13 mouse cellular contexts compared by ENCODE assay signal in genomic region chr7:46609317-46609716, GRCm38 (mm10).
"Had no signal": no experiment of that assay in that cellular context is flagged by ENCODE, and none has a peak within 500 bp of the region (broad histone marks: within the 10 kb centered on the region; RNA-seq: fewer than 3 reads in every experiment).

No protein-coding gene starts in this region.

- H3K4me2 ChIP-seq: kidney, embryonic 15.5 days; limb, embryonic 15.5 days; liver, embryonic 12.5 days; lung, embryonic 14.5 days; neural tube, embryonic 12.5 days had no signal

- H3K9ac ChIP-seq: kidney, embryonic 15.5 days; limb, embryonic 15.5 days; liver, embryonic 12.5 days; lung, embryonic 14.5 days; neural tube, embryonic 12.5 days had no signal

- H3K9me3 ChIP-seq: kidney, embryonic 15.5 days; limb, embryonic 15.5 days; liver, embryonic 12.5 days; midbrain, embryonic 10.5 days; neural tube, embryonic 12.5 days had no signal

- H3K4me1 ChIP-seq: liver, embryonic 12.5 days; neural tube, embryonic 12.5 days had no signal

- H3K27me3 ChIP-seq: kidney, embryonic 15.5 days; limb, embryonic 15.5 days; liver, embryonic 12.5 days; neural tube, embryonic 12.5 days had no signal

- H3K36me3 ChIP-seq: limb, embryonic 15.5 days had no signal

- ATAC-seq: liver, embryonic 12.5 days had no signal

- H3K27ac ChIP-seq: kidney, embryonic 15.5 days; left cerebral cortex, adult 2 months; limb, embryonic 15.5 days; liver, embryonic 12.5 days; midbrain, embryonic 10.5 days; neural tube, embryonic 12.5 days had no signal

- DNase-seq: kidney, postnatal 14 days; lung, embryonic 14.5 days; lung, postnatal 10 days; lung, postnatal 4 days; midbrain, embryonic 14.5 days; right cerebral cortex, postnatal 4 days; thymus, postnatal 4 days had no signal

- H3K4me3 ChIP-seq: kidney, embryonic 15.5 days; left cerebral cortex, adult 2 months; limb, embryonic 15.5 days; liver, embryonic 12.5 days; midbrain, embryonic 10.5 days; neural tube, embryonic 12.5 days had no signal
